Mouse (Mus musculus) forebrain, embryonic 10.5 days (tissue): ENCODE measurements at regions not wholly inside any gene's neighbourhood (a gene's known extent, or its start where the extent isn't known, plus 50 kb on each side); places are given as distances from the start of the nearest gene placed in this dataset.

Source experiments
- DNase-seq: peaks from one replicate; pipeline ENCODE4 v3.0.0-alpha.2; 2017; ENCODE audit warnings: low spot score; ENCODE audit errors: extremely low spot score
- H3K27ac ChIP-seq: fragments of 300-500 bp; sonication (generic); 2 replicates; pipeline ENCODE4 v1.5.1; 2016; ENCODE audit warnings: mild to moderate bottlenecking
- H3K27me3 ChIP-seq: fragments of 300-500 bp; sonication (generic); 2 replicates; pipeline ENCODE4 v1.6.1; 2016; ENCODE audit warnings: mild to moderate bottlenecking; ENCODE audit not compliant: poor library complexity, severe bottlenecking
- H3K36me3 ChIP-seq: fragments of 300-500 bp; sonication (generic); replicated peaks from 2 replicates; pipeline ENCODE4 v1.6.1; 2016; ENCODE audit warnings: mild to moderate bottlenecking, moderate library complexity
- H3K4me1 ChIP-seq: fragments of 300-500 bp; sonication (generic); 2 replicates; pipeline ENCODE4 v1.6.1; 2016
- H3K4me3 ChIP-seq: fragments of 300-500 bp; sonication (generic); 2 replicates; pipeline ENCODE4 v1.5.1; 2016; ENCODE audit warnings: mild to moderate bottlenecking, moderate library complexity
- H3K9me3 ChIP-seq: fragments of 300-500 bp; sonication (generic); 2 replicates; pipeline ENCODE4 v1.6.1; 2016; ENCODE audit warnings: mild to moderate bottlenecking, moderate library complexity
- WGBS: fragments of 180-500 bp; shearing (Covaris S2); methylation state at CpG from one replicate; pipeline ENCODE4 v1.1.7; 2016; 5-methylcytosine and 5-hydroxymethylcytosine counted together

GRCm38 (mm10) chr3:143662041-143662685, 542.9 kb downstream of the Lmo4 start:
- no peak for DNase-seq
- Histone ChIP-seq H3K27ac (no peak overlapping the region), H3K4me3 (no peak overlapping the region), H3K27me3 (no peaks in the 10 kb centered on the region), H3K36me3 (no peaks in the 10 kb centered on the region), H3K9me3 (no peaks in the 10 kb centered on the region), H3K4me1 (no peaks in the 10 kb centered on the region)
- WGBS: 88% methylated on average over 5 of the region's 5 CpGs

DNA sequence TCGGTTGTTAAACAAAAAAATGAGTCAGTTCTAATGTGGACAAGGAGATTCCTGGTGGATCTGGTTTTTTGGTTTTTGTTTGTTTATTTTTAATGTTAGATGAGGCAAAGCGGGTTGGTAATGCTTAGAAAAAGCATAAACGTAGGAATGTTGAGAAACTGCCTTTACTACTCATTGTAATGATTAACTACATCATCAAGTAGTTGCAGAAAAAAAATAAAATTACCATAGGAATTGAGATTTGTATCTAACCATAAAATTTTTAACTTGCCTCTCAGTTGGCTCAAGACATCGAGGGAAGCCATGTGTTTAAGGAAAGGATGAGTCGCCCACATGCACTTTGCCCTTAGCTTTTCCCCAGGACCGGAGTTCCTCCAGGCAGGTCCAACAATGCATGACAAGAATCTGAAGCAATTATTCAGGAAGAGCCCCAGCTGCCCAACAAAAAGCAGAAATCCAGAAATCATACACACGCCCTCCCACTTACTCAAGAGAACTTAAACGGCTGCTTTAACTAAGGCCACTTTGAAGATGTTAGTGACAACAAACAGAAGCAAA, 545.5 kb downstream of the Lmo4 start:
- WGBS: 91% methylated on average over 8 of the region's 8 CpGs
- Histone ChIP-seq H3K27me3 (no peaks in the 10 kb centered on the region), H3K27ac (no peak overlapping the region), H3K36me3 (no peaks in the 10 kb centered on the region), H3K9me3 (no peaks in the 10 kb centered on the region), H3K4me1 (no peaks in the 10 kb centered on the region), H3K4me3 (no peak overlapping the region)
- no peak for DNase-seq

- Histone ChIP-seq H3K36me3 (no peaks in the 10 kb centered on the region), H3K4me3 (no peak overlapping the region), H3K27ac (no peak overlapping the region), H3K9me3 (no peaks in the 10 kb centered on the region), H3K27me3 (no peaks in the 10 kb centered on the region), H3K4me1 (no peaks in the 10 kb centered on the region)
- no peak for DNase-seq
- WGBS: 91% methylated on average over 2 of the region's 2 CpGs
Observed at GRCm38 (mm10) chr3:143647237-143647636, 557.8 kb downstream of the Lmo4 start.

DNA sequence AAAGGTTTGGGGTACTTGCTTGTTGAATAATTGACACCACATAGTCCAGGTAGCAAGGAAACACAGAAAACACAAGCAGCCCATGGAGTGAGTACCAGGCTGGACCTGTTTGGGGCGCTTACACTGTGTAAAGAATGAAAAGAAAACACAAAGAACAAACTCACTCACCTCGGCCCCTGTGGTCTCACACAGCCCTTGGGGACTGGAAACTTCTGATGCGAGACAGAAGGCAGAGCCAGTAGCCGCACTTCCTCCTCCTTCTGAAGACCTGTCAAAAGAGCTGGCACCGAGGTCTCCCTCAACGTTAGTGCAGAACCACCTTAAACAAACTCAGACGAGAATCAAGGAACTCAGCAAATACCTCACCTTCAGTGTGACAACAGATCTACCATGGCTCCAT, 558.2 kb downstream of the Lmo4 start:
- no peaks in the 10 kb centered on the region for H3K4me1 ChIP-seq
- 69% methylated on average over 7 of the region's 7 CpGs for WGBS
- no peak overlapping the region for H3K4me3 ChIP-seq
- no peak overlapping the region for H3K27ac ChIP-seq
- no peaks in the 10 kb centered on the region for H3K27me3 ChIP-seq
- no peaks in the 10 kb centered on the region for H3K36me3 ChIP-seq
- DNase-seq: no peak
- H3K9me3 ChIP-seq: no peaks in the 10 kb centered on the region

DNA sequence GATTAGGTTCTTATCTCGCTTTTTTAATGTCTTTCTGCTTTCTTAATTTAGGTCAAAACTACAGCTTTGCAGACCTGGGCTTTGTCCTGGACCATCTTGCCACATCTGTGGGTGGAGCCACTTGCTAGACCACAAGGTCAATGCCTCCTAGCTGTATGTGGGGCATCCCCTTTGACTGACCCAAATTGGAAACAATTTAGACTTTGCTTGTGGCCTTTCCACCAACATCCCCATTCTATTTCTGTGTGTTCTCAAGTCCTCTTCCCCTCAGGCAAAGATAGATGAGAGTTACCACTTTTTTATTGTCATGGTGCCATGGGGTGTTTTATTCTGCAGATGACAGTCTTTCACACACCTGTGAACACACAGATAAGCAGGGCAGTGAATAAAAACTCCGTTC, 572.0 kb downstream of the Lmo4 start:
- WGBS: 89% methylated on average over 2 of the region's 2 CpGs
- Histone ChIP-seq H3K27me3 (no peaks in the 10 kb centered on the region), H3K36me3 (no peaks in the 10 kb centered on the region), H3K4me1 (no peaks in the 10 kb centered on the region), H3K9me3 (no peaks in the 10 kb centered on the region), H3K4me3 (no peak overlapping the region), H3K27ac (no peak overlapping the region)
- no peak for DNase-seq

- DNase-seq: no peak
- Histone ChIP-seq H3K4me1 (no peaks in the 10 kb centered on the region), H3K27me3 (no peaks in the 10 kb centered on the region), H3K36me3 (no peaks in the 10 kb centered on the region), H3K9me3 (no peaks in the 10 kb centered on the region), H3K27ac (no peak overlapping the region), H3K4me3 (no peak overlapping the region)
- 73% methylated on average over 10 of the region's 10 CpGs for WGBS
Observed at GRCm38 (mm10) chr3:143631183-143631582, 573.8 kb downstream of the Lmo4 start.

GRCm38 (mm10) chr3:143624906-143625305, 580.1 kb downstream of the Lmo4 start:
- Histone ChIP-seq H3K4me3 (no peak overlapping the region), H3K27ac (no peak overlapping the region), H3K4me1 (0 out of 2 replicates have a peak, but pooled peaks cover 4% of the 10 kb centered on the region), H3K27me3 (no peaks in the 10 kb centered on the region), H3K36me3 (no peaks in the 10 kb centered on the region), H3K9me3 (no peaks in the 10 kb centered on the region)
- WGBS: 93% methylated on average over 3 of the region's 3 CpGs
- DNase-seq: no peak

DNA sequence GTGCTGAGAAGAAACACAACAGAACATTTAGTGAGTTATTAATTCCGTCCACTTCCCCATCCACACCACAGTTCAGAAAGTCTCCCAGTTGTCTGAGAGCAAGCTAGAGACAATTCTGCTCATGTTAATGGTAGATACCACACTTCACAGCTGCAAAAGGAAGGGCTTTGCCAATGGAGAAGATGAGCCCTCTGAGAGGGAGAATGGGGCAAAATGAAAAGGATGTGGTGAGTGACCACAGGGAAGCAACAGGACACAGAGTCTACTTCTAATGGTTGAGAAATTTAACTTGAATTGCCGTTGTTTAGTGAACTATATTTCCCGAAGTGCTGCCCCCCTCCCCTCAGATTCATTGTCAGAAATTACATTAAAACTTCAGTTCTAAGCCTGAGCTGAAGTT, 582.7 kb downstream of the Lmo4 start:
- H3K4me3 ChIP-seq: no peak overlapping the region
- no peaks in the 10 kb centered on the region for H3K27me3 ChIP-seq
- 84% methylated on average over 3 of the region's 3 CpGs for WGBS
- H3K36me3 ChIP-seq: no peaks in the 10 kb centered on the region
- H3K27ac ChIP-seq: no peak overlapping the region
- DNase-seq: no peak
- H3K4me1 ChIP-seq: 0 out of 2 replicates have a peak, but pooled peaks cover 4% of the 10 kb centered on the region
- H3K9me3 ChIP-seq: no peaks in the 10 kb centered on the region

GRCm38 (mm10) chr3:143619125-143619524, 585.9 kb downstream of the Lmo4 start:
- 88% methylated on average over 1 of the region's 1 CpGs for WGBS
- Histone ChIP-seq H3K27me3 (no peaks in the 10 kb centered on the region), H3K27ac (no peak overlapping the region), H3K9me3 (no peaks in the 10 kb centered on the region), H3K4me1 (0 out of 2 replicates have a peak, but pooled peaks cover 4% of the 10 kb centered on the region), H3K4me3 (no peak overlapping the region), H3K36me3 (no peaks in the 10 kb centered on the region)
- no peak for DNase-seq

- H3K27ac ChIP-seq: no peak overlapping the region
- no peaks in the 10 kb centered on the region for H3K36me3 ChIP-seq
- WGBS: 85% methylated on average over 5 of the region's 5 CpGs
- no peaks in the 10 kb centered on the region for H3K27me3 ChIP-seq
- no peak overlapping the region for H3K4me3 ChIP-seq
- H3K4me1 ChIP-seq: peaks cover 3% of the 10 kb centered on the region
- no peak for DNase-seq
- H3K9me3 ChIP-seq: no peaks in the 10 kb centered on the region
Observed at GRCm38 (mm10) chr3:143614895-143615294, 590.1 kb downstream of the Lmo4 start.

DNA sequence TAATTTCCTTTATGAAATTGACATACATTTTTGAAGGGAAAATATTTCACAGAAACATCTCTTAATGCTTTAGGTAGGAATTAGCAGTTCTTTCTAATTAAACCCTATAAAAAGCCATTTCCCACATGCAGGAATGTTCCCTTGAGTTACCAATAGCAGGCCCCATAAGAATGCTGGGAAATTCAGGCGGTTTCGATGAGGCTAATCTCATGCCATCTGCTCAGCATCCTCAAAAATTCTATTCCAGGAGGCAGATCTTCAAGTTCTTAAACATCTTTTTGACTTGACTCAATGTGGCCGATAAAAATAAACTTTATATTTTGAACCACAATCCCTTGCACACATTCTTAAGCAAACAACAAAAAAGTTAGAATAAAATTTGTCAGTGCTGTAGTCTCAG, 591.0 kb downstream of the Lmo4 start:
- WGBS: 91% methylated on average over 3 of the region's 3 CpGs
- Histone ChIP-seq H3K27me3 (no peaks in the 10 kb centered on the region), H3K27ac (no peak overlapping the region), H3K36me3 (no peaks in the 10 kb centered on the region), H3K4me3 (no peak overlapping the region), H3K9me3 (no peaks in the 10 kb centered on the region), H3K4me1 (peaks cover 7% of the 10 kb centered on the region)
- DNase-seq: no peak

DNA sequence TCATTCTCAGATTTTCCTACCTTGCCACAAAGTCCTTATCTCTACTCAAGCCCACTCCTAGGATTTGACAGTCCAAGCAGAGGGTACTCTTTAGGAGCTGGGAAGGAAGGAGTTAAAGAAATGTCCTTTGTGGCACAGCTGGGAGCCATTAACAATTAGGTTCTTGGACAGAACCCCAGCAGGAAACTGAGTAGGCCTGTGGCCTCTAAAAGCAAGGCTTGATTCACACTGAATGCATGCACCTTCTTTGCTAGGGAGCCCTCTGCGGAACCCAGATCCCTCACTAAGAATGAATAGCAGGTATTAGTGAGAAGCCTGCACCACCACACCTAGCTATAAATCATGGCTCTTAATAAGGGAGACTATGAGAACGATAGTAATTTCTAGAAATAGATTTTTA, 595.3 kb downstream of the Lmo4 start:
- DNase-seq: no peak
- H3K9me3 ChIP-seq: no peaks in the 10 kb centered on the region
- 34% methylated on average over 2 of the region's 2 CpGs for WGBS
- H3K4me1 ChIP-seq: peaks cover 7% of the 10 kb centered on the region
- H3K36me3 ChIP-seq: no peaks in the 10 kb centered on the region
- no peaks in the 10 kb centered on the region for H3K27me3 ChIP-seq
- no peak overlapping the region for H3K4me3 ChIP-seq
- no peak overlapping the region for H3K27ac ChIP-seq

- Histone ChIP-seq H3K9me3 (no peaks in the 10 kb centered on the region), H3K4me1 (peaks cover 20% of the 10 kb centered on the region), H3K27ac (no peak overlapping the region), H3K27me3 (peaks cover 18% of the 10 kb centered on the region; the same call in 1 of the 2 replicates), H3K4me3 (no peak overlapping the region), H3K36me3 (no peaks in the 10 kb centered on the region)
- peak; percentile 17 for DNase-seq
- 52% methylated on average over 2 of the region's 2 CpGs for WGBS
Observed at GRCm38 (mm10) chr3:143599120-143599519, 605.9 kb downstream of the Lmo4 start.
